Mouse (Mus musculus) heart, postnatal 10 days (tissue): ENCODE data around the gene Cdc16. TPM values are rescaled to one million over a fixed set of nuclear protein-coding genes. Genes with fewer than 3 reads are reported as not detected.
"Not testable (repeated sequence)": the region's sequence is repeated elsewhere in the genome, so short reads cannot be mapped to it uniquely, and the experiment has no call there.

Source experiments
- DNase-seq, 2 experiments: peaks; one replicate each; pipeline ENCODE4 v3.0.0; 2021
- intact Hi-C: fragments of 180-260 bp; cut with DNase I; formaldehyde crosslinking; loops from one replicate; pipeline ENCODE4 v1.15.1; 2025
- total RNA-seq, 2 experiments: library from RNA; stranded (reverse); gene quantifications; 2 replicates each; pipeline ENCODE4 v1.2.3; 2021

Cdc16 gene
- total RNA-seq: 10 to 100 TPM; 40.6 to 43.1 TPM

DNA sequence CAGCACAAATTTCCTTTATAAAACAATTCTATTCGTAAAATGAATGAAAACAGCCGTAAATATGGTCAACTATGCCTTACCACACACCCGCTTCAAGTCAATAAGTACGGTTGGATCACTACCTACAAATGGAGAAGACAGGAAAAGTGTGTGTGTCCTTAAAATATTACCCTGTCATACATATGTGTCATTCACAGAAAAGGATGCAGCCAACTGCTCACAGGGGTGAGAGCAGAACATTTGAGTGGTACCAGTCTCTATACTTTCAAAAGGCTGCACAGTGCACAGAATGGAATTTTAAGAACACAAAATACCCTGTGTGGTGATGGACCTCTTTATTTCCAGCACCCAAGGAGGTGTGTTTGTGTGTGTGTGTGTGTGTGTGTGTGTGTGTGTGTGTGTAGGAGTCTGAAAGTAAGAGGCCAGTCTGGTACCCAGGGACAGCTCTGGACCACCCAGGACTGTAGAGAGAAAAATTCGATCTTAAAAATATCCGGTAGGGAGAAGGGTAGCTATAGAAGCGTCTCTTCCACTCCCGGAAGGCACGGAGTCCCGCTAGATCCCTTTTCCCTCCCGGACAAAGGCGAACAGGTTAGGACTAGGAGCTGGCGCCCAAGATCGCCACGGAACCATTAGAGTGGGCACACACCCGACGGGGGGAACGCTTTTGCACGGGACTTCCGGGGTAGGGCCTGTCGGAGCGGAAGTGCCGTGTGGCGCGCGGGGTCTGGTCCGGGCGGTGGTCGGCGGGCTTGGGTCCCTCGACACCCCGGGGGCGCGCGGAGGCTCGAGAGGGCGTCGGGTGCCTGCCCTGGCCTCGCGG is at the start of gene Cdc16:
Cdc16 (plus strand) TSS at position 695 of the 823 bp plus-strand sequence.
- DNase-seq: peak; percentile 93 to 97
- intact Hi-C loops: no loop called here

- intact Hi-C loops: no loop called here
- DNase-seq: no peak
Measured at GRCm38 (mm10) chr8:13708514-13708913, 49.0 kb upstream of the Cdc16 start.

DNA sequence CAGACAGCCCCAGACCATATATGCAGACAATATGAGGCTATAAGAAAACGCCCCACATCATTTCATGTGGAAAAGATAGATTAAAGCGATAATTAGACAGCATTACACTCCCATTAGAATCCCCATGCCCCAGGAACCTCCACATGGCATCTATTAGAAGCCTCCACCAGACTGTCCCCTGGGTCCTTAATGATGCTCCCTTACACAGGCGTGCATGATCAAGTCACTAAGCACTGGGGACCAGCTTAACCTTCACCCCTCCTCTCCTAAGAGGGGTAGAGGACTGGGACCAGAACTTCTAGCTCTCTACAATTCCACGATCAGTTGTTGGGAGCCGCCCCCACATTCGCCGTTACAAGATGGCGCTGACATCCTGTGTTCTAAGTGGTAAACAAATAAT is 38.5 kb upstream of the Cdc16 start:
- intact Hi-C loops: no loop called here
- DNase-seq: no peak

GRCm38 (mm10) chr8:13725722-13726121 is 31.8 kb upstream of the Cdc16 start:
- DNase-seq: peak; percentile 46 to 74
- intact Hi-C loops: loop anchor here (5.0 kb wide), 3 partner anchors 48 to 173 kb away; partner anchors contain the start of gene Rasa3

DNA sequence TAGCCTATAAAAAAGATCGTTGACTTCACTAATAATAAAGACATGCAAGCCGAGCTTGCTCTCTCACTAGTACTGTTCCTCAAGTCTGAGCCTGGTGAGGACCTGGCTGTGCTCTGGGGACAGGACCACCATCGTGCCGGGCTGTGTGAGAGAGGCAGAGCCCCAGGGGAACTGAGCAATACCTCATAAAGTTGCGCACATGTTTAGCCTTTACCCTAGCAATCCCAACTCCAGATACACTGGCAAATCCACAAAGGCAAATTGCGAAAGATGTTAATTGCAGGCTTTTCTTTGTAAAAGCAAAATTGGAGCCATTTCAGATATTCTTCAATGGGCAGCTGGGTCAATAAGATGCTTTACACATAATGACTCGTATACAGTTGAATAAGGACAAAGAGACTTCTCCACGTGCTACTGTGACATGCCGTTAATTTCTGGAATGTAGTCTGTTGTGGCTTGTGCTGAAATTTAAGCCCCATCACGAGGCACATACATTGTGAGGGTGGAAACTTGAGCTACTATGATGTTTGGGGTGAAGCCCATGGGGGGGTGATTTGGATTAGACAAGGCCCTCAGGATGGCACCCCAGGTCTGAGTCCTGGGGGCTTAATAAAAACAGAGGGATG is 29.9 kb upstream of the Cdc16 start:
- intact Hi-C loops: loop anchor here (5.0 kb wide), 3 partner anchors 50 to 175 kb away; partner anchors contain the start of gene Rasa3
- no peak for DNase-seq

GRCm38 (mm10) chr8:13740323-13740770 is 17.1 kb upstream of the Cdc16 start:
- intact Hi-C loops: no loop called here

GRCm38 (mm10) chr8:13740817-13741613 is 16.5 kb upstream of the Cdc16 start:
- intact Hi-C loops: no loop called here
- no peak for DNase-seq

More at GRCm38 (mm10) chr8:13740323-13740770, 17.1 kb upstream of the Cdc16 start:
- DNase-seq: peak; percentile 65 to 70

GRCm38 (mm10) chr8:13746212-13746611 is 11.3 kb upstream of the Cdc16 start:
- DNase-seq, intact Hi-C loops: not testable (repeated sequence)

DNA sequence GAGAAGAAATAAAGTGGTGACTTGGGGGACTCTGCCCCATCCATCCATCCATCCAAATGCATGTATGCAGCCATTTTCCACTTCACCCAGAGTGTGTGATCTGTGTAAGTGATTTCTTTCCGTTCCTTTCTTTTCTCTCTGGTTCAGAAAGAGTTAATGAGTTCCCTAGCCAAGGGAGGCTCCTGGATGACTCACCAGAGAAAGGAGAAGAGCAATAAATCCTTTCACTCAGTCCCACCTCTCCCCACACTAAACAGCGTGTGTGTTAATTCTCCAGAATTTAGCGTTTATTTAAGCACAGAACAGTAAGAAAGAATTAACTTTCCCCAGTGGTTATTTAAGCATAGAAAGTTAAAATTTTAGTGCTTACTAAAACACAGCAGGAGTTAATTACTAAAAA is 9.8 kb upstream of the Cdc16 start:
- intact Hi-C loops: no loop called here
- DNase-seq: no peak

DNA sequence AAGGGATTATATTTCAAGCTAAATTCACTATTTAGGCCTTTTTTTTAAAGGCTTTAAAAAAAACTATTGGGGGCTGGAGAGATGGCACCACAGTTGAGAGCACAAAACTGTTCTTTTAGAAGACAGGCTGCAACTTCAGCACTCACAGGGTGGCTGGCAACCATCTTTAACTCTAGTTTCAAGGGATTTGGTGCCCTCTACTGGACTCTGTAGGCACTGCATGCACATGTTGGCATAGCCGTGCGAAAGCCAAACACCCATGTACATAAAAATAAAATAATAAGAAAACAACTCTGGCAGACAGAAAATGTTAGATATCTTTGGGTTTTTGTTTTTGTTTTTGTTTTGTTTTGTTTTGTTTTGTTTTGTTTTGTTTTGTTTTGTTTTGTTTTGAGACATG is 3.8 kb upstream of the Cdc16 start:
- intact Hi-C loops: loop anchor here (1.0 to 5.0 kb wide), 3 partner anchors 202 to 341 kb away; no protein-coding TSS in a partner anchor
- DNase-seq: peak; percentile 79 to 91

DNA sequence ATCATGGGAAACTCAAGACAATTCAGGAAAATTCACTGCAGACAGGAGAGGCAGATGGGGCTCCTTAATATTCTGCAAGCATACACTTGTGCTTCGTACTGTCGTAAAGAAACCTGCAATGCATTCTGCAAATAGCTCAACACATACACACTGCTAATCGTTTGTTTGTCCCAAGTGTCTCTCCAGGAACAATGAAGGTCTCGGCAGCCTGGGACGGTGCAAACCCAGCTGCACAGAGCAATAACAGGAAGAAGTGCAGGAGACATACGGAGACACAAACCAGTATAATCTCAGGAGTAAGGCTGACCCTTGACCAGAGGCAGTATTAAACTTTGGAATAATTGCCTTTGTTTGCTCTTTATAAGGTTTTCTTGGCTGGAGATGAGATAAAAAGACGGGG is 996 bp upstream of the Cdc16 start:
- DNase-seq: no peak
- intact Hi-C loops: no loop called here

GRCm38 (mm10) chr8:13757805-13758727 is 590 bp downstream of the Cdc16 start:
- intact Hi-C loops: loop anchor here (1.0 kb wide), 2 partner anchors 27 to 131 kb away; partner anchors contain the start of gene Upf3a

GRCm38 (mm10) chr8:13769206-13769605 is 11.7 kb downstream of the Cdc16 start:
- DNase-seq: no peak
- intact Hi-C loops: no loop called here

More at GRCm38 (mm10) chr8:13757805-13758727, 590 bp downstream of the Cdc16 start:
- peak; percentile 63 to 66 for DNase-seq

- intact Hi-C loops: no loop called here
- no peak for DNase-seq
Measured at GRCm38 (mm10) chr8:13780536-13780935, 23.1 kb downstream of the Cdc16 start.

- intact Hi-C loops: loop anchor here (1.0 to 5.0 kb wide), 2 partner anchors 27 to 87 kb away; no protein-coding TSS in a partner anchor
Measured at GRCm38 (mm10) chr8:13785250-13785763, 27.8 kb downstream of the Cdc16 start, which contains the start of gene Upf3a. Gene Upf3a (plus strand): TSS chr8:13785615.

GRCm38 (mm10) chr8:13785764-13786299 is 28.4 kb downstream of the Cdc16 start:
- intact Hi-C loops: loop anchor here (1.0 to 5.0 kb wide), 2 partner anchors 28 to 86 kb away; no protein-coding TSS in a partner anchor
- peak; percentile 97 to 98 for DNase-seq

More at GRCm38 (mm10) chr8:13785250-13785763, 27.8 kb downstream of the Cdc16 start, which contains the start of gene Upf3a:
- peak; percentile 93 to 94 for DNase-seq

DNA sequence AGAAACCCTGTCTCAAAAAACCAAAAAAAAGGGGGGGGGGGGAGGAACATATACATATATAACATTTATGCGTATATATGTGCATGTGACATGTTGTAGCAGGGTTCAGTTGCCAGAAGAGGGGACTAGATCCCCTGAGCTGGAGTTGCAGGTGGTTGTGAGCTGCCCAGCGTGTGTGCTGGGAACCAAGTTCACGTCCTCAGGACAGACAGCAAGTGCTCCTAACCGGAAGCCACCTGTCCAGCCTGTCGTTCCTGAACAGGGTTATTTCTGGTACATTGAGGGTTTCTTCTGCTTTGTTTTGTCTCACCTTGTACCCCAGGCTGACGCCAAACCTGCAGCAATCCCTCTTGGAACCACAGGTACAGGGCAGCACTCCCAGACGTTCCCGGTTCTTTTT is 32.1 kb downstream of the Cdc16 start:
- DNase-seq: no peak
- intact Hi-C loops: loop anchor here (5.0 kb wide), 2 partner anchors 83 to 98 kb away; no protein-coding TSS in a partner anchor

GRCm38 (mm10) chr8:13793097-13793745 is 35.7 kb downstream of the Cdc16 start:
- intact Hi-C loops: loop anchor here (5.0 kb wide), 1 partner anchor 94 kb away; no protein-coding TSS in a partner anchor
- DNase-seq: no peak
